Mouse (Mus musculus): ENCODE results near the gene Ryr3.

GRCm38 (mm10) chr2:112764274-112764673 lies 452.6 kb downstream of the Ryr3 start:
- no peak for TF ChIP-seq POLR2A (IDR thresholded peaks at IDR 0.05; ENCODE audit: low read depth, low read length)
- no peak for TF ChIP-seq CTCF (IDR thresholded peaks at IDR 0.05; ENCODE audit: borderline replicate concordance, insufficient read depth, low read length)
